Mouse (Mus musculus) urinary bladder, adult 2 months (tissue): ENCODE measurements around the gene Cxcr4. TPM values are rescaled to one million over a fixed set of nuclear protein-coding genes. Genes with fewer than 3 reads are reported as not detected.

Source experiments
- DNase-seq: peaks from one replicate; pipeline ENCODE4 v3.0.0; 2022; ENCODE audit warnings: low spot score
- polyA plus RNA-seq: library from polyadenylated mRNA; depleted of rRNA; stranded (reverse); fragments of >200 nt; gene quantifications from 2 replicates; pipeline ENCODE4 v1.2.3, GENCODE M21; 2012

Cxcr4 gene
- polyA plus RNA-seq, 1 experiment, result 8.7 TPM

GRCm38 (mm10) chr1:128569992-128570648 is 22.0 kb downstream of the Cxcr4 start:
- DNase-seq, result no peak

- DNase-seq, result no peak
Observed at GRCm38 (mm10) chr1:128567224-128568197, 24.6 kb downstream of the Cxcr4 start.

GRCm38 (mm10) chr1:128563905-128564304 is 28.2 kb downstream of the Cxcr4 start:
- DNase-seq, result no peak

- no peak for DNase-seq
Observed at GRCm38 (mm10) chr1:128561325-128561874, 30.7 kb downstream of the Cxcr4 start.

GRCm38 (mm10) chr1:128560452-128561324 is 31.4 kb downstream of the Cxcr4 start:
- no peak for DNase-seq

- DNase-seq, result no peak
Observed at GRCm38 (mm10) chr1:128557953-128558352, 34.1 kb downstream of the Cxcr4 start.

GRCm38 (mm10) chr1:128552545-128552944 is 39.5 kb downstream of the Cxcr4 start:
- DNase-seq, result no peak

- DNase-seq, result no peak
Observed at GRCm38 (mm10) chr1:128551743-128552397, 40.2 kb downstream of the Cxcr4 start.

GRCm38 (mm10) chr1:128549442-128549841 is 42.7 kb downstream of the Cxcr4 start:
- DNase-seq, result no peak

- no peak for DNase-seq
Observed at GRCm38 (mm10) chr1:128549007-128549406, 43.1 kb downstream of the Cxcr4 start.

- no peak for DNase-seq
Observed at GRCm38 (mm10) chr1:128548220-128548998, 43.7 kb downstream of the Cxcr4 start.

GRCm38 (mm10) chr1:128545672-128546071 is 46.4 kb downstream of the Cxcr4 start:
- no peak for DNase-seq

GRCm38 (mm10) chr1:128543137-128543536 is 49.0 kb downstream of the Cxcr4 start:
- DNase-seq, result no peak

GRCm38 (mm10) chr1:128542555-128542954 is 49.5 kb downstream of the Cxcr4 start:
- DNase-seq, result no peak

- no peak for DNase-seq
Observed at GRCm38 (mm10) chr1:128540213-128540612, 51.9 kb downstream of the Cxcr4 start.

- DNase-seq, result no peak
Observed at GRCm38 (mm10) chr1:128539555-128539954, 52.5 kb downstream of the Cxcr4 start.
